14 mouse cellular contexts compared by ENCODE assay signal in the genomic region with DNA sequence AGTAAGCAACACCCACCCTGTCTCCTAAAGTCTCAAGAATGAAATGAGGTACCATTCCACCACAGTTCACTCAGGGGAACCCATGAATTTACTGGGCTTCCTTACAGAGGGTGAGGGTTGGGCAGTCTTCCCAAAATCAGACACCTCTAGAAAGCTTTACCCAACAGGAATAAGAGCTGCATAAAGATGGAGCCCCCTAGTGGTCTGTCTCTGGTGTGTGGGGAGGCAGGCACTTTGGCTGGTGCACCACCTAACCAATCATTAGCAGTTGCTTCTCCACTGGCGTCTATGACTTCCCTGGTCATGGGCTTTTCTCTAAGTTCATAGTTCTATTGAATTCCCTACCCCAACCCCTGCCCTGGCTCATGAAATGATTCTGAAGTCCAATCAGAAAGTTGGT.
A peak's percentile ranks its signal among the peaks of the same experiment; 100 is the strongest.
DNase-seq lines count a peak whose midpoint lies in the region; ATAC-seq and TF ChIP-seq lines count a peak whose summit lies in the region.
"Had no signal": no experiment of that assay in that cellular context is flagged by ENCODE, and none has a peak within 500 bp of the region (broad histone marks: within the 10 kb centered on the region; RNA-seq: fewer than 3 reads in every experiment).

No protein-coding gene starts in this region.

- H3K4me3 ChIP-seq in embryonic facial prominence, embryonic 11.5 days (ENCODE audit: low read depth, low read length): no peak overlapping the region
- H3K4me3 ChIP-seq in embryonic facial prominence, embryonic 10.5 days: no peak overlapping the region
- no peak overlapping the region for H3K4me3 ChIP-seq in kidney, embryonic 15.5 days (replicated peaks)
- no peak overlapping the region for H3K4me3 ChIP-seq in midbrain, postnatal 0 days (ENCODE audit: low read depth, low read length)
- no peak overlapping the region for H3K4me3 ChIP-seq in midbrain, embryonic 15.5 days
- H3K4me3 ChIP-seq in cortical plate, adult 2 months (ENCODE audit: insufficient read depth, low read length): no peak overlapping the region
- H3K4me3 ChIP-seq: embryonic facial prominence, embryonic 13.5 days; hindbrain, embryonic 12.5 days; limb, embryonic 13.5 days had no signal

- no peaks in the 10 kb centered on the region for H3K36me3 ChIP-seq in embryonic facial prominence, embryonic 11.5 days (replicated peaks; ENCODE audit: control insufficient read depth, insufficient read depth, low read depth, low read length)
- H3K36me3 ChIP-seq in embryonic facial prominence, embryonic 10.5 days (replicated peaks): no peaks in the 10 kb centered on the region
- no peaks in the 10 kb centered on the region for H3K36me3 ChIP-seq in kidney, embryonic 15.5 days
- no peaks in the 10 kb centered on the region for H3K36me3 ChIP-seq in midbrain, postnatal 0 days (ENCODE audit: insufficient read depth, low read length)
- no peaks in the 10 kb centered on the region for H3K36me3 ChIP-seq in midbrain, embryonic 15.5 days (replicated peaks)
- H3K36me3 ChIP-seq: embryonic facial prominence, embryonic 13.5 days; hindbrain, embryonic 12.5 days; limb, embryonic 13.5 days had no signal

- TF ChIP-seq POLR2A in cortical plate, adult 2 months (IDR thresholded peaks at IDR 0.05; ENCODE audit: extremely low read depth, insufficient read depth, low read length): no peak

- no peak overlapping the region for H3K27ac ChIP-seq in embryonic facial prominence, embryonic 11.5 days (replicated peaks; ENCODE audit: low read depth, low read length)
- H3K27ac ChIP-seq in embryonic facial prominence, embryonic 10.5 days (replicated peaks): no peak overlapping the region
- no peak overlapping the region for H3K27ac ChIP-seq in kidney, embryonic 15.5 days
- H3K27ac ChIP-seq in midbrain, postnatal 0 days (ENCODE audit: low read depth, low read length): no peak overlapping the region
- no peak overlapping the region for H3K27ac ChIP-seq in midbrain, embryonic 15.5 days
- no peak overlapping the region for H3K27ac ChIP-seq in cortical plate, adult 2 months (ENCODE audit: insufficient read depth, low read length)
- H3K27ac ChIP-seq: embryonic facial prominence, embryonic 13.5 days; hindbrain, embryonic 12.5 days; limb, embryonic 13.5 days had no signal

- no peak for ATAC-seq in embryonic facial prominence, embryonic 11.5 days (replicated peaks; ENCODE audit: insufficient number of reproducible peaks, low FRiP score, low TSS enrichment, low read depth)
- no peak for ATAC-seq in kidney, embryonic 15.5 days (replicated peaks; ENCODE audit: low FRiP score)
- ATAC-seq in midbrain, postnatal 0 days (ENCODE audit: low FRiP score): no peak
- no peak for ATAC-seq in midbrain, embryonic 15.5 days (replicated peaks)

- H3K9ac ChIP-seq in embryonic facial prominence, embryonic 11.5 days (replicated peaks; ENCODE audit: low read length): no peak overlapping the region
- H3K9ac ChIP-seq in kidney, embryonic 15.5 days: no peak overlapping the region
- H3K9ac ChIP-seq in midbrain, postnatal 0 days (replicated peaks; ENCODE audit: low read length, poor library complexity, severe bottlenecking): no peak overlapping the region
- no peak overlapping the region for H3K9ac ChIP-seq in midbrain, embryonic 15.5 days
- H3K9ac ChIP-seq: embryonic facial prominence, embryonic 13.5 days; hindbrain, embryonic 12.5 days; limb, embryonic 13.5 days had no signal

- H3K9me3 ChIP-seq in embryonic facial prominence, embryonic 11.5 days (replicated peaks; ENCODE audit: control insufficient read depth, low read length): no peaks in the 10 kb centered on the region
- no peaks in the 10 kb centered on the region for H3K9me3 ChIP-seq in embryonic facial prominence, embryonic 10.5 days
- no peaks in the 10 kb centered on the region for H3K9me3 ChIP-seq in kidney, embryonic 15.5 days (replicated peaks)
- no peaks in the 10 kb centered on the region for H3K9me3 ChIP-seq in midbrain, postnatal 0 days (ENCODE audit: low read length)
- no peaks in the 10 kb centered on the region for H3K9me3 ChIP-seq in midbrain, embryonic 15.5 days
- H3K9me3 ChIP-seq: embryonic facial prominence, embryonic 13.5 days; hindbrain, embryonic 12.5 days; limb, embryonic 13.5 days had no signal

- DNase-seq in embryonic facial prominence, embryonic 11.5 days (ENCODE audit: low spot score): peak; percentile 37
- no peak for DNase-seq in embryonic facial prominence, embryonic 10.5 days (ENCODE audit: low spot score)
- DNase-seq in kidney, postnatal 36 days: peak; percentile 16 to 36
- DNase-seq in midbrain, postnatal 0 days (ENCODE audit: low spot score): no peak
- DNase-seq in adipocyte (ENCODE audit: low spot score): no peak
- DNase-seq: cerebellum, adult 9-10 months; gastrocnemius, postnatal 10 days; right cerebral cortex, adult 18-20 months had no signal

- H3K4me2 ChIP-seq in embryonic facial prominence, embryonic 11.5 days (ENCODE audit: low read depth, low read length): no peak overlapping the region
- no peak overlapping the region for H3K4me2 ChIP-seq in kidney, embryonic 15.5 days
- H3K4me2 ChIP-seq in midbrain, postnatal 0 days (ENCODE audit: low read depth, low read length, poor library complexity, severe bottlenecking): no peak overlapping the region
- no peak overlapping the region for H3K4me2 ChIP-seq in midbrain, embryonic 15.5 days
- H3K4me2 ChIP-seq: embryonic facial prominence, embryonic 13.5 days; hindbrain, embryonic 12.5 days; limb, embryonic 13.5 days had no signal

- no peaks in the 10 kb centered on the region for H3K27me3 ChIP-seq in embryonic facial prominence, embryonic 11.5 days (ENCODE audit: control insufficient read depth, insufficient read depth, low read length)
- H3K27me3 ChIP-seq in embryonic facial prominence, embryonic 10.5 days (replicated peaks; ENCODE audit: low read depth, poor library complexity, severe bottlenecking): no peaks in the 10 kb centered on the region
- H3K27me3 ChIP-seq in kidney, embryonic 15.5 days: no peaks in the 10 kb centered on the region
- H3K27me3 ChIP-seq in midbrain, postnatal 0 days (ENCODE audit: insufficient read depth, low read length): no peaks in the 10 kb centered on the region
- H3K27me3 ChIP-seq in midbrain, embryonic 15.5 days (replicated peaks): no peaks in the 10 kb centered on the region
- H3K27me3 ChIP-seq: embryonic facial prominence, embryonic 13.5 days; hindbrain, embryonic 12.5 days; limb, embryonic 13.5 days had no signal

- WGBS in embryonic facial prominence, embryonic 11.5 days: 81% methylated on average over 1 of the region's 1 CpGs
- 83% methylated on average over 1 of the region's 1 CpGs for WGBS in embryonic facial prominence, embryonic 10.5 days
- 94% methylated on average over 1 of the region's 1 CpGs for WGBS in kidney, embryonic 15.5 days
- WGBS in midbrain, postnatal 0 days: 86% methylated on average over 1 of the region's 1 CpGs
- WGBS in midbrain, embryonic 15.5 days: 91% methylated on average over 1 of the region's 1 CpGs

- peak; percentile 16; the same call in 1 of the 2 replicates for TF ChIP-seq CTCF in midbrain, postnatal 0 days (IDR thresholded peaks at IDR 0.05)
- TF ChIP-seq CTCF in cortical plate, adult 2 months (IDR thresholded peaks at IDR 0.05; ENCODE audit: extremely low read depth, insufficient read depth, low read length): 0 out of 2 replicates have a peak, but pooled peaks have one; percentile 3

- H3K4me1 ChIP-seq in embryonic facial prominence, embryonic 11.5 days (ENCODE audit: control insufficient read depth, insufficient read depth, low read length): no peaks in the 10 kb centered on the region
- H3K4me1 ChIP-seq in embryonic facial prominence, embryonic 10.5 days: no peaks in the 10 kb centered on the region
- H3K4me1 ChIP-seq in kidney, embryonic 15.5 days: no peaks in the 10 kb centered on the region
- no peaks in the 10 kb centered on the region for H3K4me1 ChIP-seq in midbrain, postnatal 0 days (ENCODE audit: insufficient read depth, low read length)
- no peaks in the 10 kb centered on the region for H3K4me1 ChIP-seq in midbrain, embryonic 15.5 days
- no peaks in the 10 kb centered on the region for H3K4me1 ChIP-seq in cortical plate, adult 2 months (ENCODE audit: control insufficient read depth, insufficient read depth, low read length)
- H3K4me1 ChIP-seq: embryonic facial prominence, embryonic 13.5 days; hindbrain, embryonic 12.5 days; limb, embryonic 13.5 days had no signal

Comparison
In these comparisons a context has a peak if more than half of its experiments do, and no peak if none do; other contexts are left out.
1. DNase-seq: peak in embryonic facial prominence, embryonic 11.5 days (single experiment) and kidney, postnatal 36 days (2 of 2); none in embryonic facial prominence, embryonic 10.5 days (single experiment), midbrain, postnatal 0 days (single experiment) and adipocyte (single experiment).